Mouse (Mus musculus) heart, embryonic 16.5 days (tissue): ENCODE results near the gene Magi3. TPM values are rescaled to one million over a fixed set of nuclear protein-coding genes. Genes with fewer than 3 reads are reported as not detected.

Source experiments
- ATAC-seq: fragments of 200-750 bp; cut with Nextera tagmentation; replicated peaks from 2 replicates; pipeline ENCODE4 v1.8.0; 2017; ENCODE audit warnings: moderate number of reproducible peaks; ENCODE audit not compliant: insufficient read depth, low FRiP score; ENCODE audit errors: extremely low read depth
- H3K27ac ChIP-seq: fragments of 300-500 bp; sonication (generic); 2 replicates; pipeline ENCODE4 v1.5.1; 2014; ENCODE audit warnings: mild to moderate bottlenecking, low read length, control low read depth, moderate library complexity
- H3K27me3 ChIP-seq: fragments of 300-500 bp; sonication (generic); 2 replicates; pipeline ENCODE4 v1.6.1; 2014; ENCODE audit warnings: low read length, mixed read lengths; ENCODE audit not compliant: control insufficient read depth, insufficient read depth
- H3K36me3 ChIP-seq: fragments of 300-500 bp; sonication (generic); 2 replicates; pipeline ENCODE4 v1.6.1; 2014; ENCODE audit not compliant: control insufficient read depth, insufficient read depth
- H3K4me1 ChIP-seq: fragments of 300-500 bp; sonication (generic); 2 replicates; pipeline ENCODE4 v1.6.1; 2014; ENCODE audit warnings: low read length, mixed read lengths; ENCODE audit not compliant: control insufficient read depth, insufficient read depth
- H3K4me2 ChIP-seq: fragments of 300-500 bp; sonication (generic); 2 replicates; pipeline ENCODE4 v1.6.1; 2014; ENCODE audit warnings: low read depth, mild to moderate bottlenecking, control low read depth, low read length
- H3K4me3 ChIP-seq: fragments of 300-500 bp; sonication (generic); 2 replicates; pipeline ENCODE4 v1.5.1; 2014; ENCODE audit warnings: mild to moderate bottlenecking, control low read depth, low read length
- H3K9ac ChIP-seq: fragments of 300-500 bp; sonication (generic); 2 replicates; pipeline ENCODE4 v1.6.1; 2014; ENCODE audit warnings: low read length, control low read depth
- H3K9me3 ChIP-seq: fragments of 300-500 bp; sonication (generic); replicated peaks from 2 replicates; pipeline ENCODE4 v1.6.1; 2016; ENCODE audit warnings: low read length; ENCODE audit not compliant: control insufficient read depth
- WGBS: fragments of 180-500 bp; shearing (Covaris S2); extraction: QIAGEN DNeasy Blood & Tissue Kit; methylation state at CpG from one replicate; pipeline ENCODE4 v1.1.7; 2014; 5-methylcytosine and 5-hydroxymethylcytosine counted together
- polyA plus RNA-seq: library from polyadenylated mRNA; unstranded; fragments of >200 nt; fragmentation: Nextera tagmentation; extraction: Ambion mirVana; gene quantifications from 2 replicates; pipeline ENCODE4 v1.2.1, GENCODE M21; 2015

The Magi3 gene
- polyA plus RNA-seq, 1 experiment from 2014 or later = 9.0 TPM

DNA sequence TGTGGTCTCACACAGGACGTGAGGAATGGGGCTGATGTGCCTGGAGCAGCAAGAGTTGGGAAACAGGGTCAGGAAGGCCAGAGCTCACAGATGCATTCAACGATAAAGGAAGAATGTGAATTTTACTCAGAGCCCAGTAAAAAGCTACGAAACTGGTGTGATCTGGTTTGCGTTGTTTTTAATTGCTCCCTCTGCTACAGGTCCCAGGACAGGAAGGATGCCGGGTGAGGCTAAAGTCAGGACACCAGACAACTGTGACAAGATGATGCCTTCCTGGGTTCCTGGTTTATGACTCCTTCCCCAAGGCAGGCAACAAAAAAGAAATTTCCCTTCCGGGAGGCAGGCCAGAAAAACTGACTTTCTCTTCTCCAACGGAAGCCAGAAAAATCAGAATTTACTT lies 6.6 kb upstream of the Magi3 start:
- Histone ChIP-seq H3K4me2 (no peak overlapping the region), H3K9ac (no peak overlapping the region), H3K27me3 (no peaks in the 10 kb centered on the region), H3K9me3 (no peaks in the 10 kb centered on the region), H3K4me3 (no peak overlapping the region), H3K4me1 (peaks cover 11% of the 10 kb centered on the region), H3K27ac (no peak overlapping the region), H3K36me3 (no peaks in the 10 kb centered on the region)
- no peak for ATAC-seq
- 51% methylated on average over 7 of the region's 7 CpGs for WGBS

GRCm38 (mm10) chr3:104221156-104221555 lies 982 bp upstream of the Magi3 start:
- no peaks in the 10 kb centered on the region for H3K36me3 ChIP-seq
- H3K27me3 ChIP-seq = no peaks in the 10 kb centered on the region
- WGBS = 6% methylated on average over 11 of the region's 11 CpGs
- peak overlapping the region; percentile 53 for H3K4me3 ChIP-seq
- H3K27ac ChIP-seq = peak overlapping the region; percentile 94
- ATAC-seq = no peak
- peak overlapping the region; percentile 69 for H3K4me2 ChIP-seq
- peak overlapping the region; percentile 65 for H3K9ac ChIP-seq
- H3K4me1 ChIP-seq = peaks cover 9% of the 10 kb centered on the region
- H3K9me3 ChIP-seq = no peaks in the 10 kb centered on the region

- no peaks in the 10 kb centered on the region for H3K36me3 ChIP-seq
- no peaks in the 10 kb centered on the region for H3K27me3 ChIP-seq
- H3K9me3 ChIP-seq = no peaks in the 10 kb centered on the region
- H3K4me2 ChIP-seq = peak overlapping the region; percentile 72
- ATAC-seq = peak; percentile 20
- peak overlapping the region; percentile 98 for H3K27ac ChIP-seq
- H3K4me3 ChIP-seq = peak overlapping the region; percentile 97
- WGBS = under 1% methylated on average over 93 of the region's 107 CpGs
- peaks cover 12% of the 10 kb centered on the region for H3K4me1 ChIP-seq
- H3K9ac ChIP-seq = peak overlapping the region; percentile 98
These were observed 461 bp downstream of the Magi3 start for GRCm38 (mm10) chr3:104219531-104220294.

DNA sequence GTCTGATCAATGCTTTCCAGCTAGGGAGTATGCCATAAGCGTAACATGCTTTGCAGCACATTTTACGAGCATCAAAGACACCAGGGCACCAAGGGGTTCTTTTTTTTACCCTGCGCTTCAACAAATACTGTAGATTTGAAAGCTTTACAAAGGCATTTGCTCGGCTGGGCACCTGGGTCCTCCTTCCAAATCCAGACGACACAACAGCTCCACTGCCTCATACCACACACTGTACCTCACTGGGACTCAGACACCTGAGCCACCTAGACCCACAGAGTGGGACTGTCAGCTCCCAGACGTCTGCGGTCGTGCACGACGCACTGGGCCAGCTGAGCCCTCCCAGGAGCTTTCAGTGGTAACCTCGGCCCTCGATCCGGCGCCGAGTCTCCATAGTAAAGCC lies 1.2 kb downstream of the Magi3 start:
- under 1% methylated on average over 15 of the region's 15 CpGs for WGBS
- no peaks in the 10 kb centered on the region for H3K9me3 ChIP-seq
- H3K4me2 ChIP-seq = peak overlapping the region; percentile 72
- peak overlapping the region; percentile 98 for H3K27ac ChIP-seq
- peaks cover 12% of the 10 kb centered on the region for H3K4me1 ChIP-seq
- H3K9ac ChIP-seq = peak overlapping the region; percentile 98
- no peaks in the 10 kb centered on the region for H3K27me3 ChIP-seq
- H3K36me3 ChIP-seq = no peaks in the 10 kb centered on the region
- H3K4me3 ChIP-seq = peak overlapping the region; percentile 97
- no peak for ATAC-seq

GRCm38 (mm10) chr3:104189823-104190222 lies 30.4 kb downstream of the Magi3 start:
- 47% methylated on average over 2 of the region's 2 CpGs for WGBS
- 0 out of 2 replicates have a peak, but pooled peaks cover 3% of the 10 kb centered on the region for H3K4me1 ChIP-seq

DNA sequence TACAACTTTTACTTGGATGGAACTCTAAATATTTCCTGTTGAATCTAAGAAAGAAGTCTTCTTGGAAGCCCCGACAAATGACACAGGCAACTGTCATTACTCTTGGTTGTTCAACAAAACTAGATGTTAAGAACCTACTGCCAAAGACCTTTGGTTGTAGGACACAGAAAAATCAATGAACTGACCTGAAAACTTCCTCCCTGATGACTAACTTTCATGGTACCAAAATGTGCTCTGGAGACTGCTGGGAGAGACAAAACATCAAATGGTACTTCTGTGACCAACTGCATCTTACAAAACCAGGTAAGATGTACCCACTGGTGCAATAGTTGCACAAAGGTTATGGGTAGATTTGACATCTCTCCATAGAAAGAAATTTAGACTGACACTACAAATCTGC lies 30.9 kb downstream of the Magi3 start:
- no peaks in the 10 kb centered on the region for H3K27me3 ChIP-seq
- 86% methylated on average over 1 of the region's 1 CpGs for WGBS
- H3K36me3 ChIP-seq = no peaks in the 10 kb centered on the region
- no peak overlapping the region for H3K9ac ChIP-seq
- ATAC-seq = no peak
- no peak overlapping the region for H3K27ac ChIP-seq
- H3K9me3 ChIP-seq = no peaks in the 10 kb centered on the region
- no peak overlapping the region for H3K4me3 ChIP-seq
- 0 out of 2 replicates have a peak, but pooled peaks cover 3% of the 10 kb centered on the region for H3K4me1 ChIP-seq
- H3K4me2 ChIP-seq = no peak overlapping the region

More at GRCm38 (mm10) chr3:104189823-104190222, 30.4 kb downstream of the Magi3 start:
- Histone ChIP-seq H3K9me3 (no peaks in the 10 kb centered on the region), H3K36me3 (no peaks in the 10 kb centered on the region), H3K4me2 (no peak overlapping the region), H3K27ac (no peak overlapping the region), H3K4me3 (no peak overlapping the region), H3K9ac (no peak overlapping the region), H3K27me3 (no peaks in the 10 kb centered on the region)
- no peak for ATAC-seq

GRCm38 (mm10) chr3:104184270-104184669 lies 35.9 kb downstream of the Magi3 start:
- Histone ChIP-seq H3K9ac (no peak overlapping the region), H3K27me3 (no peaks in the 10 kb centered on the region), H3K4me2 (no peak overlapping the region), H3K27ac (no peak overlapping the region), H3K4me1 (no peaks in the 10 kb centered on the region), H3K9me3 (no peaks in the 10 kb centered on the region), H3K36me3 (no peaks in the 10 kb centered on the region), H3K4me3 (no peak overlapping the region)
- WGBS = 66% methylated on average over 2 of the region's 2 CpGs
- ATAC-seq = no peak

GRCm38 (mm10) chr3:104183656-104184055 lies 36.5 kb downstream of the Magi3 start:
- Histone ChIP-seq H3K4me1 (no peaks in the 10 kb centered on the region), H3K9me3 (no peaks in the 10 kb centered on the region), H3K9ac (no peak overlapping the region), H3K27me3 (no peaks in the 10 kb centered on the region), H3K4me3 (no peak overlapping the region), H3K36me3 (0 out of 2 replicates have a peak, but pooled peaks cover 3% of the 10 kb centered on the region), H3K27ac (no peak overlapping the region), H3K4me2 (no peak overlapping the region)
- WGBS = 69% methylated on average over 2 of the region's 2 CpGs
- ATAC-seq = no peak

- Histone ChIP-seq H3K4me1 (no peaks in the 10 kb centered on the region), H3K36me3 (0 out of 2 replicates have a peak, but pooled peaks cover 5% of the 10 kb centered on the region), H3K4me2 (no peak overlapping the region), H3K9ac (no peak overlapping the region), H3K27me3 (no peaks in the 10 kb centered on the region), H3K27ac (no peak overlapping the region), H3K9me3 (no peaks in the 10 kb centered on the region), H3K4me3 (no peak overlapping the region)
- ATAC-seq = no peak
These were observed 37.5 kb downstream of the Magi3 start for GRCm38 (mm10) chr3:104182711-104183110.
